Mouse (Mus musculus) CD4-positive helper T cell, adult 2 months (primary cell): Measurements from ENCODE around the gene Slc39a10.
"Not testable (repeated sequence)": the region's sequence is repeated elsewhere in the genome, so short reads cannot be mapped to it uniquely, and the experiment has no call there.

Experiments used
- DNase-seq: peaks from one replicate; pipeline ENCODE4 v3.0.0-alpha.2; 2012; ENCODE audit warnings: low read depth, missing footprints, low spot score

Slc39a10 gene

DNA sequence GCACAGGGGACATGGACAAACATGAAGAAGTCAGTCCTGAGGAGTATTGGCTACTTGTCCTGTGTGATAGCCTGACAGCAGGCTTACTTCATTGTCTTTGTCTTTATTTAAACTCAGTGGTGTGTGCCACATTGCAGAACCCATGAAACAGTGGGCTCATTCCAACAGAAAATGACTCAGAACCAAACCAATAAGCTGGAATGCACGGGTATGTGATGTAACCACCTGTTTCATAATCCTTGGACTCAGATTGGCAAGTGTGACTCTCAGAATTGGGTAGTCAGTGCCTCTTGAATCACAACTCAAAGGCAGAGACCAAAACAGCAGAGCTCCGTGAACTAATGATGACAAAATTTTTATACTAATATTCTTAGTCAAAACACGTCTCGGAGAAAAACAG is 110.4 kb downstream of the Slc39a10 start:
- not testable (repeated sequence) for DNase-seq

DNA sequence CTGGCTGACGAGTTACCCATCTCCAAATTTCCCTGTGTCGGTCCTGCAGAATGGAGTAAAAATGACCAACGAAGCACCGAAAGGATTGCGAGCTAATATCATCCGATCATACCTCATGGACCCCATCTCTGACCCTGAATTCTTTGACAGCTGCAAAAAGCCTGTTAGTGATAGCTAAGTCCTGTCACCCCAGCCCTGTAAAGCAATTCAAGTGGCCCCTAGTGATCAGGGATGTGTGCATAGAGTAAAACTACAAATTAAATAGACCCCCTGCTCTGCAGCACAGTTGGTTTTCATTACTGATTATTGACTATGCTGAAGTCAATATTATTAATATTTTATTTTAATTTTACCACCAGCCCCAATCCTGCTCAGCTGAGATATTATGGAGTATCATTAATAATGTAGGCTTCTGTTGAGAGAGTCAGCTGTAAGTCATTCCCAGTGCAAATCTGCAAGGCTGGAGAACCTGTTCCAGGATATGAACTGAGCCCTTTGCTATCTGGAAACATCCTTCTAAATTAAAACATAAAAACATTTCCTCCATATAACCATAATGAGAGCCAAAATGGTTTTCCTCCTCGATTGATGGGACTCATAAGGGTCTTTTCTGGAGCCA is 122.5 kb downstream of the Slc39a10 start:
- DNase-seq: not testable (repeated sequence)

DNA sequence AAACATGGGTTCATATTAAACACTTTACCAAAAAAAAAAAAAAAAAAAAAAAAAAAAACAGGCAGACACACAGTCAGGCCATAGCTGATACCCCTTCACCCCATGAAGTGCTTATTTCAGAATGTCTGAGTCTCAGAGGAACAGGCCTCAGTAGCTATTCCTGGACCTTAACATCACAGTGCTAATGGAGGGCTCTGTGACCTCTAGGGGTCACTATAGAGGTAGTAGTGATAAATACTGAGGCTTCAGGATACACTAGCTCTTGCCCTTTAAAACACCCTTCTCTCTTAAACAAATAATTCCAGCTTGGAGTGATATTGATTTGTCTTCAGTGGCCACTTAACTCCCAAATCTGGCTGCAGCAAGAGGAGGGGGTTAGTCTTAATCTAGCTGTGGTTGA is 123.3 kb downstream of the Slc39a10 start:
- DNase-seq: not testable (repeated sequence)

DNA sequence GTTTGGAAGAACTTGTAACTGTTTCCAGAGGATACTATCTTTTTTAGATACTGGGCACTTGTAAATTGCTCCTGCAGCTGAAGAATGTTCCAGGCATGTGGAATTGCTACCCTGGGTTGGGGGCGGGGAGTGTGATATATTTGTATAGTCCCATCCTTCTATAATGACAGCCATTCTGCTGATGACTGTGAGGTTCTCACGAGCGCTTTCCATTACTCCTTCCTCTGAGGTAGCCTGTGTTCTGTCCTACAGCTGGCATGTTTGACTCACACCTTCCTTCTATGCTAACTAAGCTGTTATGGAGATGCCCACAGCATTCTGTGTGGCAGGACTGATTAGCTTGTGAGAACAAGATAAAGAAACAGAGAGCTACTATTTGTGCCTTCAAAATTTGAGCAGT is 128.1 kb downstream of the Slc39a10 start:
- DNase-seq: not testable (repeated sequence)
